Mouse (Mus musculus) cerebellum, postnatal 4 days (tissue): ENCODE measurements at regions not wholly inside any gene's neighbourhood (a gene's known extent, or its start where the extent isn't known, plus 50 kb on each side); places are given as distances from the start of the nearest gene placed in this dataset.
"Not testable (repeated sequence)": the region's sequence is repeated elsewhere in the genome, so short reads cannot be mapped to it uniquely, and the experiment has no call there.

ENCODE experiments used
- DNase-seq, 2 experiments: peaks; one replicate each; pipeline ENCODE4 v3.0.0; 2022; ENCODE audit warnings: low spot score in 2 of 2, mixed read lengths in 1 of 2

- DNase-seq = not testable (repeated sequence)
These were observed 54.0 kb upstream of the Krba1 start for GRCm38 (mm10) chr6:48341367-48341766.

GRCm38 (mm10) chr6:48336964-48337363, 58.4 kb upstream of the Krba1 start:
- DNase-seq = not testable (repeated sequence)

GRCm38 (mm10) chr6:48288011-48288410, 107.4 kb upstream of the Krba1 start:
- DNase-seq = no peak

GRCm38 (mm10) chr6:48279646-48280045, 115.7 kb upstream of the Krba1 start:
- DNase-seq = not testable (repeated sequence)

GRCm38 (mm10) chr6:48261563-48261962, 133.8 kb upstream of the Krba1 start:
- not testable (repeated sequence) for DNase-seq

GRCm38 (mm10) chr6:48252989-48253388, 142.4 kb upstream of the Krba1 start:
- not testable (repeated sequence) for DNase-seq

GRCm38 (mm10) chr6:48251954-48252353, 143.4 kb upstream of the Krba1 start:
- no peak for DNase-seq

GRCm38 (mm10) chr6:48244191-48244590, 151.2 kb upstream of the Krba1 start:
- DNase-seq = not testable (repeated sequence)

- DNase-seq = no peak
These were observed 141.0 kb upstream of the Zfp746 start for GRCm38 (mm10) chr6:48227431-48227830.

GRCm38 (mm10) chr6:48224206-48224605, 137.8 kb upstream of the Zfp746 start:
- DNase-seq = no peak

GRCm38 (mm10) chr6:48222971-48223370, 136.6 kb upstream of the Zfp746 start:
- DNase-seq = no peak

- DNase-seq = not testable (repeated sequence)
These were observed 135.4 kb upstream of the Zfp746 start for GRCm38 (mm10) chr6:48221806-48222205.

GRCm38 (mm10) chr6:48215212-48215611, 128.8 kb upstream of the Zfp746 start:
- DNase-seq = no peak

GRCm38 (mm10) chr6:48209739-48210138, 123.3 kb upstream of the Zfp746 start:
- peak in 1 of 2 experiments; percentile 4 for DNase-seq

- no peak for DNase-seq
These were observed 122.7 kb upstream of the Zfp746 start for GRCm38 (mm10) chr6:48209103-48209502.

- DNase-seq = no peak
These were observed 119.3 kb upstream of the Zfp746 start for GRCm38 (mm10) chr6:48205722-48206121.

- no peak for DNase-seq
These were observed 113.6 kb upstream of the Zfp746 start for GRCm38 (mm10) chr6:48199951-48200350.

GRCm38 (mm10) chr6:48198806-48199205, 112.4 kb upstream of the Zfp746 start:
- no peak for DNase-seq

GRCm38 (mm10) chr6:48197696-48198378, 111.4 kb upstream of the Zfp746 start:
- no peak for DNase-seq

GRCm38 (mm10) chr6:48188363-48188762, 102.0 kb upstream of the Zfp746 start:
- DNase-seq = not testable (repeated sequence)

- no peak for DNase-seq
These were observed 98.9 kb upstream of the Zfp746 start for GRCm38 (mm10) chr6:48185311-48185710.

GRCm38 (mm10) chr6:48178360-48179120, 92.1 kb upstream of the Zfp746 start:
- peak in 1 of 2 experiments; percentile 3 for DNase-seq

- DNase-seq = peak; percentile 27 to 70
These were observed 91.5 kb upstream of the Zfp746 start for GRCm38 (mm10) chr6:48177936-48178335.
